Mouse (Mus musculus): Measurements from ENCODE around the gene Fgd3.

The Fgd3 gene

GRCm38 (mm10) chr13:49342723-49343100 lies 22.6 kb upstream of the Fgd3 start:
- in situ Hi-C loops (cut with MboI; ENCODE audit: low pct_unique_long_range_greater_than_20kb in 1 of 2, low sequenced_read_pairs in 2 of 2, unreplicated experiment in 1 of 2), result no loop called here

GRCm38 (mm10) chr13:49341831-49342722 lies 22.0 kb upstream of the Fgd3 start:
- in situ Hi-C loops (cut with MboI; ENCODE audit: low pct_unique_long_range_greater_than_20kb in 1 of 2, low sequenced_read_pairs in 2 of 2, unreplicated experiment in 1 of 2), result no loop called here

GRCm38 (mm10) chr13:49341012-49341830 lies 21.1 kb upstream of the Fgd3 start, which contains the start of gene Bicd2:
TSS of gene Bicd2 (plus strand) at chr13:49341585.
- in situ Hi-C loops (cut with MboI; ENCODE audit: low pct_unique_long_range_greater_than_20kb in 1 of 2, low sequenced_read_pairs in 2 of 2, unreplicated experiment in 1 of 2), result no loop called here

GRCm38 (mm10) chr13:49338893-49339546 lies 18.9 kb upstream of the Fgd3 start:
- in situ Hi-C loops (cut with MboI; ENCODE audit: low pct_unique_long_range_greater_than_20kb in 1 of 2, low sequenced_read_pairs in 2 of 2, unreplicated experiment in 1 of 2), result no loop called here

- in situ Hi-C loops (cut with MboI; ENCODE audit: low pct_unique_long_range_greater_than_20kb in 1 of 2, low sequenced_read_pairs in 2 of 2, unreplicated experiment in 1 of 2), result no loop called here
Measured at GRCm38 (mm10) chr13:49335077-49335982, 15.2 kb upstream of the Fgd3 start.

- in situ Hi-C loops (cut with MboI; ENCODE audit: low pct_unique_long_range_greater_than_20kb in 1 of 2, low sequenced_read_pairs in 2 of 2, unreplicated experiment in 1 of 2), result no loop called here
Measured at GRCm38 (mm10) chr13:49333250-49333649, 13.1 kb upstream of the Fgd3 start.

- in situ Hi-C loops (cut with MboI; ENCODE audit: low pct_unique_long_range_greater_than_20kb in 1 of 2, low sequenced_read_pairs in 2 of 2, unreplicated experiment in 1 of 2), result no loop called here
Measured at GRCm38 (mm10) chr13:49328101-49328500, 8.0 kb upstream of the Fgd3 start.

GRCm38 (mm10) chr13:49326246-49327206 lies 6.4 kb upstream of the Fgd3 start:
- in situ Hi-C loops (cut with MboI; ENCODE audit: low pct_unique_long_range_greater_than_20kb in 1 of 2, low sequenced_read_pairs in 2 of 2, unreplicated experiment in 1 of 2), result no loop called here

GRCm38 (mm10) chr13:49324871-49325270 lies 4.8 kb upstream of the Fgd3 start:
- in situ Hi-C loops (cut with MboI; ENCODE audit: low pct_unique_long_range_greater_than_20kb in 1 of 2, low sequenced_read_pairs in 2 of 2, unreplicated experiment in 1 of 2), result no loop called here

- in situ Hi-C loops (cut with MboI; ENCODE audit: low pct_unique_long_range_greater_than_20kb in 1 of 2, low sequenced_read_pairs in 2 of 2, unreplicated experiment in 1 of 2), result no loop called here
Measured at GRCm38 (mm10) chr13:49322739-49323138, 2.6 kb upstream of the Fgd3 start.

GRCm38 (mm10) chr13:49322169-49322568 lies 2.1 kb upstream of the Fgd3 start:
- in situ Hi-C loops (cut with MboI; ENCODE audit: low pct_unique_long_range_greater_than_20kb in 1 of 2, low sequenced_read_pairs in 2 of 2, unreplicated experiment in 1 of 2), result no loop called here

- in situ Hi-C loops (cut with MboI; ENCODE audit: low pct_unique_long_range_greater_than_20kb in 1 of 2, low sequenced_read_pairs in 2 of 2, unreplicated experiment in 1 of 2), result no loop called here
Measured at GRCm38 (mm10) chr13:49321452-49321851, 1.3 kb upstream of the Fgd3 start.

- in situ Hi-C loops (cut with MboI; ENCODE audit: low pct_unique_long_range_greater_than_20kb in 1 of 2, low sequenced_read_pairs in 2 of 2, unreplicated experiment in 1 of 2), result no loop called here
Measured at GRCm38 (mm10) chr13:49320514-49320913, 403 bp upstream of the Fgd3 start.

- in situ Hi-C loops (cut with MboI; ENCODE audit: low pct_unique_long_range_greater_than_20kb in 1 of 2, low sequenced_read_pairs in 2 of 2, unreplicated experiment in 1 of 2), result no loop called here
Measured at GRCm38 (mm10) chr13:49317914-49318313, 2.2 kb downstream of the Fgd3 start.

GRCm38 (mm10) chr13:49317508-49317907 lies 2.6 kb downstream of the Fgd3 start:
- in situ Hi-C loops (cut with MboI; ENCODE audit: low pct_unique_long_range_greater_than_20kb in 1 of 2, low sequenced_read_pairs in 2 of 2, unreplicated experiment in 1 of 2), result no loop called here

- in situ Hi-C loops (cut with MboI; ENCODE audit: low pct_unique_long_range_greater_than_20kb in 1 of 2, low sequenced_read_pairs in 2 of 2, unreplicated experiment in 1 of 2), result no loop called here
Measured at GRCm38 (mm10) chr13:49316386-49317162, 3.5 kb downstream of the Fgd3 start.

All from mouse embryonic stem cell (cell line).